In the genomic region with DNA sequence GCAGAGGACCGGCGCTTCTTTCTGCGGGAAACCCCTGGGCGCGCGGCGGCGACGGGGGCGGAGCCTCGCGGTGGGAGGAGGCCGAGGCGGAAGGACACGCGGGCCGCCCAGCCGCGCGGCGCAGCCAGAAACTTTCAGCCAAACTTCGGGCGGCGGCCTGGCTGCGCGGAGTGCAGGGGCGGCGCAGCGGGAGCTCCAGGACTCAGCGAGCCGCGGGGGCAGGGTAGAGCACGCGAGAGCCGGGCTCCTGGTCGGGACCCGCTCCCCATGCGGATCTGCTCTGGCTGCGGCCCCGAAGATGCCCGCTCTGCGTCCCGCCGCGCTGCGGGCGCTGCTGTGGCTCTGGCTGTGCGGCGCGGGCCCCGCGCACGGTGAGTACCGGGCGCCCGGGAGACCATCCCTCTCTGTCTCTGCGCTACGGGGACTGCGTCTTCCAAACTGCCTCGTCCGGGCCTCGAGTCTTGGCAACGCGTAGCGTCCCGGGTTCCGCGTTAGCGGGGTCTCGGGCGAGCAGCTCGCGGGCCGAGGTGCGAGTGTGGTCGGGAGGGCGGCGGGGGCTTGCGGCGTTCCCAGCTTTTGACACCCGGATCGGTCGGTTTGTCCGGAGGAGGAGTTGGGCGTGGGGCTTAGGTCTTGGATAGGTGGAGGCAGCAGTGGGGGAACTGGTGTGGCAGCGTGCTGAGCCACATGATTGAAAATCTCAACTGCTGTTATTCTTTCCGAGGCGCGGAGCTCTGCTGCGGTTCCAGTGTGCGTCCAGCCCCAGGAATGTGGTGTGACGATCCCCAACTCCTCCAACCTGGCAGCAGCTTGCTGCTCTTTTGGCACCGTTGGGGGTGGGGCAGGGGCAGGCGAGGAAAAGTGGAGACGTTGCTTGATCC, we compare ENCODE assay signal across 7 mouse cellular contexts. TPM values are rescaled to one million over a fixed set of nuclear protein-coding genes. Genes with fewer than 3 reads are reported as not detected.
DNase-seq lines count a peak whose midpoint lies in the region; ATAC-seq and TF ChIP-seq lines count a peak whose summit lies in the region.

Gene Notch2 (plus strand): TSS at position 127 of the 881 bp plus-strand sequence.

- ATAC-seq in embryonic facial prominence, embryonic 11.5 days (replicated peaks; ENCODE audit: insufficient number of reproducible peaks, low FRiP score, low TSS enrichment, low read depth), result peak; percentile 86
- peak; percentile 86 for ATAC-seq in limb, embryonic 12.5 days (ENCODE audit: insufficient number of reproducible peaks, insufficient read depth, low FRiP score, low TSS enrichment, low read depth)
- peak; percentile 94 for ATAC-seq in midbrain, embryonic 15.5 days (replicated peaks)

- H3K4me1 ChIP-seq in embryonic facial prominence, embryonic 11.5 days (ENCODE audit: control insufficient read depth, insufficient read depth, low read length), result no peaks in the 10 kb centered on the region; the same call in none of the 2 replicates
- peaks cover 23% of the 10 kb centered on the region for H3K4me1 ChIP-seq in kidney, adult 2 months (ENCODE audit: control insufficient read depth, insufficient read depth, low read length)
- H3K4me1 ChIP-seq in limb, embryonic 12.5 days (replicated peaks), result peaks cover 42% of the 10 kb centered on the region
- peaks cover 9% of the 10 kb centered on the region for H3K4me1 ChIP-seq in midbrain, embryonic 15.5 days
- H3K4me1 ChIP-seq in spleen, adult 2 months (ENCODE audit: control insufficient read depth, insufficient read depth, insufficient read length), result peaks cover 6% of the 10 kb centered on the region; the same call in 1 of the 2 replicates

- DNase-seq in adrenal gland, postnatal 14 days, result peak; percentile 97
- peak; percentile 97 for DNase-seq in embryonic facial prominence, embryonic 11.5 days (ENCODE audit: low spot score)
- peak; percentile 99 for DNase-seq in heart, adult 11 months
- DNase-seq in kidney, adult 2 months, result peak; percentile 97
- DNase-seq in spleen, adult 2 months (ENCODE audit: low read depth in 1 of 2, low spot score in 2 of 2), result peak; percentile 88 to 91

- TF ChIP-seq CTCF in kidney, adult 2 months (conservative IDR thresholded peaks at IDR 0.05; ENCODE audit: insufficient read depth, insufficient read length, low read depth, low read length), result no peak
- TF ChIP-seq CTCF in spleen, adult 2 months (IDR thresholded peaks at IDR 0.05; ENCODE audit: extremely low read depth, insufficient read depth, insufficient read length, insufficient replicate concordance), result no peak

- peak within 1 kb of the TSS; percentile 91 for H3K9ac ChIP-seq in embryonic facial prominence, embryonic 11.5 days (replicated peaks; ENCODE audit: low read length)
- H3K9ac ChIP-seq in limb, embryonic 12.5 days (replicated peaks), result peak within 1 kb of the TSS; percentile 96
- peak within 1 kb of the TSS; percentile 61 for H3K9ac ChIP-seq in midbrain, embryonic 15.5 days

- peak; percentile 34 for TF ChIP-seq POLR2A in kidney, adult 2 months (IDR thresholded peaks at IDR 0.05; ENCODE audit: low read depth, low read length)
- peak; percentile 83 for TF ChIP-seq POLR2A in spleen, adult 2 months (IDR thresholded peaks at IDR 0.05; ENCODE audit: low read depth, low read length)

- H3K9me3 ChIP-seq in embryonic facial prominence, embryonic 11.5 days (replicated peaks; ENCODE audit: control insufficient read depth, low read length), result no peaks in the 10 kb centered on the region
- no peaks in the 10 kb centered on the region for H3K9me3 ChIP-seq in limb, embryonic 12.5 days
- H3K9me3 ChIP-seq in midbrain, embryonic 15.5 days, result no peaks in the 10 kb centered on the region

- H3K36me3 ChIP-seq in embryonic facial prominence, embryonic 11.5 days (replicated peaks; ENCODE audit: control insufficient read depth, insufficient read depth, low read depth, low read length), result no peaks in the 10 kb centered on the region
- no peaks in the 10 kb centered on the region for H3K36me3 ChIP-seq in kidney, adult 2 months (ENCODE audit: control insufficient read depth, insufficient read depth, low read length)
- H3K36me3 ChIP-seq in limb, embryonic 12.5 days, result no peaks in the 10 kb centered on the region
- no peaks in the 10 kb centered on the region for H3K36me3 ChIP-seq in midbrain, embryonic 15.5 days (replicated peaks)
- H3K36me3 ChIP-seq in spleen, adult 2 months (ENCODE audit: control insufficient read depth, insufficient read depth, low read length), result no peaks in the 10 kb centered on the region

- peak within 1 kb of the TSS; percentile 56 for H3K4me2 ChIP-seq in embryonic facial prominence, embryonic 11.5 days (ENCODE audit: low read depth, low read length)
- H3K4me2 ChIP-seq in limb, embryonic 12.5 days, result peak within 1 kb of the TSS; percentile 68
- H3K4me2 ChIP-seq in midbrain, embryonic 15.5 days, result peak within 1 kb of the TSS; percentile 97

- peak within 1 kb of the TSS; percentile 91 for H3K27ac ChIP-seq in embryonic facial prominence, embryonic 11.5 days (replicated peaks; ENCODE audit: low read depth, low read length)
- peak within 1 kb of the TSS; percentile 80 for H3K27ac ChIP-seq in kidney, adult 2 months (ENCODE audit: insufficient read depth, low read depth, low read length)
- H3K27ac ChIP-seq in limb, embryonic 12.5 days, result peak within 1 kb of the TSS; percentile 96
- peak within 1 kb of the TSS; percentile 74 for H3K27ac ChIP-seq in midbrain, embryonic 15.5 days
- peak within 1 kb of the TSS; percentile 74 for H3K27ac ChIP-seq in spleen, adult 2 months (ENCODE audit: insufficient read depth, low read length)

- WGBS in embryonic facial prominence, embryonic 11.5 days, result under 1% methylated on average over 93 of the region's 95 CpGs
- under 1% methylated on average over 95 of the region's 95 CpGs for WGBS in kidney, adult 2 months
- WGBS in limb, embryonic 12.5 days, result under 1% methylated on average over 95 of the region's 95 CpGs
- WGBS in midbrain, embryonic 15.5 days, result 0% methylated on average over 90 of the region's 95 CpGs
- under 1% methylated on average over 95 of the region's 95 CpGs for WGBS in spleen, adult 2 months

- H3K27me3 ChIP-seq in embryonic facial prominence, embryonic 11.5 days (ENCODE audit: control insufficient read depth, insufficient read depth, low read length), result no peaks in the 10 kb centered on the region
- no peaks in the 10 kb centered on the region for H3K27me3 ChIP-seq in kidney, adult 2 months (replicated peaks; ENCODE audit: control insufficient read depth, insufficient read depth, low read length)
- no peaks in the 10 kb centered on the region for H3K27me3 ChIP-seq in limb, embryonic 12.5 days
- H3K27me3 ChIP-seq in midbrain, embryonic 15.5 days (replicated peaks), result peaks cover 7% of the 10 kb centered on the region
- H3K27me3 ChIP-seq in spleen, adult 2 months (ENCODE audit: control insufficient read depth, insufficient read depth, low read length), result no peaks in the 10 kb centered on the region

- peak within 1 kb of the TSS; percentile 92 for H3K4me3 ChIP-seq in embryonic facial prominence, embryonic 11.5 days (ENCODE audit: low read depth, low read length)
- peak within 1 kb of the TSS; percentile 69 for H3K4me3 ChIP-seq in kidney, adult 2 months (ENCODE audit: insufficient read depth, low read depth, low read length)
- peak within 1 kb of the TSS; percentile 96 for H3K4me3 ChIP-seq in limb, embryonic 12.5 days (replicated peaks)
- peak within 1 kb of the TSS; percentile 96 for H3K4me3 ChIP-seq in midbrain, embryonic 15.5 days
- peak within 1 kb of the TSS; percentile 83 for H3K4me3 ChIP-seq in spleen, adult 2 months (ENCODE audit: extremely low read depth, insufficient read depth, insufficient read length)

RNA-seq across cellular contexts. Expression of gene Notch2, which starts in this region (rescaled TPM):
- total RNA-seq in adrenal gland, postnatal 14 days (2021), result 46.7 and 47.6 TPM in 2 replicates
- polyA plus RNA-seq in embryonic facial prominence, embryonic 11.5 days (2014; fragmentation: Nextera tagmentation; extraction: Ambion mirVana), result 27.8 and 28.8 TPM in 2 replicates
- polyA plus RNA-seq in kidney, adult 2 months (2012; rRNA removed), result 16.3 and 20.0 TPM in 2 replicates
- 35.7 and 41.6 TPM in 2 replicates for polyA plus RNA-seq in limb, embryonic 12.5 days (2016; fragmentation: Nextera tagmentation; extraction: Ambion mirVana)
- 9.0 and 10.4 TPM in 2 replicates for polyA plus RNA-seq in midbrain, embryonic 15.5 days (2015; fragmentation: Nextera tagmentation; extraction: Ambion mirVana)
- polyA plus RNA-seq in spleen, adult 2 months (2012; rRNA removed), result 45.7 and 63.3 TPM in 2 replicates

Comparison
In these comparisons a context has a peak if more than half of its experiments do, and no peak if none do; other contexts are left out.
1. Peak in every context shown above with its lines: DNase-seq, ATAC-seq, H3K4me3 ChIP-seq and H3K27ac ChIP-seq.